ENCODE assay signal across 23 mouse cellular contexts in genomic region chr8:95539487-95539886, GRCm38 (mm10). TPM values are rescaled to one million over a fixed set of nuclear protein-coding genes. Genes with fewer than 3 reads are reported as not detected.
DNase-seq lines count a peak whose midpoint lies in the region; TF ChIP-seq lines count a peak whose summit lies in the region.
"Had no signal": no experiment of that assay in that cellular context is flagged by ENCODE, and none has a peak within 500 bp of the region (broad histone marks: within the 10 kb centered on the region; RNA-seq: fewer than 3 reads in every experiment).

No protein-coding gene starts in this region.

- peak; percentile 28; the same call in 1 of the 2 replicates for TF ChIP-seq CTCF in gastrocnemius, adult 2 months (IDR thresholded peaks at IDR 0.05)
- TF ChIP-seq CTCF in layer of hippocampus, adult 2 months (conservative IDR thresholded peaks at IDR 0.05): peak; percentile 77

- intact Hi-C loops in gastrocnemius, adult 2 months (cut with DNase I): no loop called here
- intact Hi-C loops in gastrocnemius, postnatal 36 days (cut with DNase I): no loop called here

- no peak overlapping the region for H3K27ac ChIP-seq in gastrocnemius, adult 2 months
- no peak overlapping the region for H3K27ac ChIP-seq in layer of hippocampus, adult 2 months
- H3K27ac ChIP-seq: embryonic facial prominence, embryonic 13.5 days; hindbrain, embryonic 10.5 days; neural tube, embryonic 12.5 days had no signal

- no peak overlapping the region for H3K4me3 ChIP-seq in gastrocnemius, adult 2 months
- no peak overlapping the region for H3K4me3 ChIP-seq in layer of hippocampus, adult 2 months
- H3K4me3 ChIP-seq: embryonic facial prominence, embryonic 13.5 days; hindbrain, embryonic 10.5 days; neural tube, embryonic 12.5 days had no signal

- no peak for DNase-seq in gastrocnemius, adult 2 months
- DNase-seq in gastrocnemius, postnatal 36 days: no peak
- no peak for DNase-seq in layer of hippocampus, adult 2 months (ENCODE audit: low spot score in 2 of 2)
- DNase-seq in layer of hippocampus, postnatal 10 days (ENCODE audit: low spot score in 2 of 2): no peak
- peak; percentile 8 for DNase-seq in A20 (ENCODE audit: low read depth, low spot score)
- peak; percentile 78 for DNase-seq in brain, adult 2 months (ENCODE audit: low read depth, low spot score)
- no peak for DNase-seq in liver
- DNase-seq in right cerebral cortex, postnatal 10 days (ENCODE audit: low spot score in 2 of 2): no peak
- DNase-seq: cerebellum, adult 9-11 months; gastrocnemius, postnatal 10 days; kidney, adult 9 months; lung, adult 18-20 months; right cerebral cortex, adult 18-20 months; thymus, postnatal 25 days had no signal

RNA-seq across cellular contexts. Expression of gene Ccdc113, which starts 5.6 kb away (rescaled TPM):
- not detected for total RNA-seq in gastrocnemius, adult 2 months (2021)
- total RNA-seq in gastrocnemius, postnatal 36 days (2021): not detected
- total RNA-seq in layer of hippocampus, adult 2 months (2021): 1 to 10 TPM; 1.3 to 1.5 TPM
- 1 to 10 TPM; 1.1 to 2.4 TPM for total RNA-seq in layer of hippocampus, postnatal 10 days (2021)
- total RNA-seq: liver, adult 2 months; megakaryocyte-erythroid progenitor cell, adult 5-6 weeks; monocyte, adult 5-6 weeks had no signal

RNA-seq across cellular contexts. Expression of gene Prss54, which starts 36.7 kb away (rescaled TPM):
- not detected for total RNA-seq in gastrocnemius, adult 2 months (2021)
- not detected for total RNA-seq in gastrocnemius, postnatal 36 days (2021)
- total RNA-seq in layer of hippocampus, adult 2 months (2021): under 1 TPM in 1 of 2 experiments, not detected in 1; 0.42 TPM
- total RNA-seq in layer of hippocampus, postnatal 10 days (2021): not detected
- total RNA-seq: ES-E14; gastrocnemius, postnatal 10 days; layer of hippocampus, postnatal 25 days; left cerebral cortex, postnatal 25 days; liver, adult 2 months; megakaryocyte-erythroid progenitor cell, adult 5-6 weeks; monocyte, adult 5-6 weeks had no signal

RNA-seq across cellular contexts. Expression of gene Csnk2a2, which starts 49.6 kb away (rescaled TPM):
- 10 to 100 TPM; 23.1 to 23.7 TPM for total RNA-seq in gastrocnemius, adult 2 months (2021)
- total RNA-seq in gastrocnemius, postnatal 36 days (2021): 10 to 100 TPM; 21.5 to 21.9 TPM
- total RNA-seq in layer of hippocampus, adult 2 months (2021): 10 to 100 TPM; 74.6 to 81.6 TPM
- 10 to 100 TPM; 73.8 to 80.8 TPM for total RNA-seq in layer of hippocampus, postnatal 10 days (2021)

Comparison
In these comparisons a context has a peak if more than half of its experiments do, and no peak if none do; other contexts are left out.
1. DNase-seq: peak in A20 (single experiment) and brain, adult 2 months (single experiment); none in gastrocnemius, adult 2 months (single experiment), gastrocnemius, postnatal 36 days (0 of 2), layer of hippocampus, adult 2 months (0 of 2), layer of hippocampus, postnatal 10 days (0 of 2), liver (single experiment) and right cerebral cortex, postnatal 10 days (0 of 2).